Mouse (Mus musculus) cerebellum, postnatal 36 days (tissue): ENCODE data around the gene Pigq.
A peak's percentile ranks its signal among the peaks of the same experiment; 100 is the strongest.

Experiments
- DNase-seq, 2 experiments: peaks; one replicate each; pipeline ENCODE4 v3.0.0; 2021 to 2022; ENCODE audit warnings: mixed read lengths in 2 of 2

Pigq gene

GRCm38 (mm10) chr17:25880913-25881641 is 63.7 kb downstream of the Pigq start:
- DNase-seq, result no peak

- no peak for DNase-seq
These were observed 64.4 kb downstream of the Pigq start, which contains the start of gene Wfikkn1 for GRCm38 (mm10) chr17:25880196-25880910. TSS of gene Wfikkn1 (minus strand) at chr17:25880858.

- DNase-seq, result no peak
These were observed 65.0 kb downstream of the Pigq start for GRCm38 (mm10) chr17:25879750-25880149.

GRCm38 (mm10) chr17:25879261-25879660 is 65.5 kb downstream of the Pigq start:
- peak in 1 of 2 experiments; percentile 48 for DNase-seq

DNA sequence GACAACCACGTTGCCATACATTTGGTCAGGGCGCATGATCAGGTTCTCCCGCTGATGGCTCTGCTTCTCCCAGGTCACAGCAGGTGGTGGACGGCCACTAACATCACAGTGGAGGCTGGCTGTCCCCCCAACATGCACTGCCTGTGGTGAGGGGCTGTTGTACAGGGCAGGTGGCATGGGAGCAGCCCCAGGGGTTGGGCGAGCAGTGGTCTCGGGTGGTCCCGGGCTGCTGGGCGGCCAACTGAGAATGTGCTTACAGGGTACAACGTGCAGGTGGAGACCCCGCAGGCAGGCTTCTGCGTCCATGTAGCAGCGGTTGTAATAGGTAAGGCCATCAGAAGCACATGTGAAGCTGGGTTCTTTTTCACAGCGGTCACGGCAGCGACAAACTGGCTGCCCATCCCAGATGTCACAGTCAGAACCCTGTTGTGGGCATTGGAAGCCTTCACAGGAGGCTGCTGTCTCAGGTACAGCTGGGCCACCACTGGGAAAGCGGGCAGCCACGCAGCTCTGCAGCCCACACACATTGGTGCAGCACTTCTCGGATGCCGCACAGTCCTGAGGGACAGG is 66.0 kb downstream of the Pigq start:
- DNase-seq, result no peak

DNA sequence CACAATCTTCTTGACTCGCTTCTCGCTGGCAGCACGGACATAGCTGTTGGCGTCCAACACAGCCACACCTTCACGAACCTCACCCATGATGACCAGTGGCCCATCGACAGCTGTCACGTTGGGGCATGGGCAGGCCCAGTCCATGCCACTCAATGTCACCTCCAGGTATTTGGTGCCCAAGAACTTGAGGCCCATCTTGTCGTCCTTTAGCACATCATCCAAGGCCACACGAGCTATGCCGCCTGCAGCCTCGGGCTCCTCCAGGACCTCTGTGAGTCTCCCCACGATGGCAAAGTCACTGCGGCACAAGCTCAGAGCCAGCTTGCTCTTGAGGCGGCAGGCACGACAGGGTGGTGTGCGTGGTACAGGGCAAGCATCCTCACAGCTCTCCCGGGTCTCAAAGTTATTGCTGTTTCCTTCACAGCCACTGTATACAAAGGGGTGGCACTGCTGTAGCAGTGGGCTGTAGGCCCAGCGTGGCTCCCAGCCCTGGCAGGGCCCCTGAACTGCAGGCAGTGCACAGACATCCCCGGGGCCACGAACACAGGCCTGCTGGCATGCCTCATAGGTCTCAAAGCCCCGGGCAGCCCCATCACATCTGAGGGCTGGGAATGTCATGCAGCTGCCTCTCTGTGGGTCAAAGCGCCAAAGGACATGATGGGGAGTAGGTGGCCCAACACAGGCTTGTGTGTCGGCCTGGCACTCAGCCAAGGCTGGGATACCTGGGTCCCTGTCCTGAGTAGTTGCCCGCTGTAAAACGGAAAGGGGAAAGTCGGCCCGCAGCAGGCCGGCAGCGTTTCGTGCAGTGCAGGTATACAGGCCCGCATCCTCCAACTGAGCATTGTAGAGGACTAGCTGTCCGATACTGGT is 66.8 kb downstream of the Pigq start:
- no peak for DNase-seq

DNA sequence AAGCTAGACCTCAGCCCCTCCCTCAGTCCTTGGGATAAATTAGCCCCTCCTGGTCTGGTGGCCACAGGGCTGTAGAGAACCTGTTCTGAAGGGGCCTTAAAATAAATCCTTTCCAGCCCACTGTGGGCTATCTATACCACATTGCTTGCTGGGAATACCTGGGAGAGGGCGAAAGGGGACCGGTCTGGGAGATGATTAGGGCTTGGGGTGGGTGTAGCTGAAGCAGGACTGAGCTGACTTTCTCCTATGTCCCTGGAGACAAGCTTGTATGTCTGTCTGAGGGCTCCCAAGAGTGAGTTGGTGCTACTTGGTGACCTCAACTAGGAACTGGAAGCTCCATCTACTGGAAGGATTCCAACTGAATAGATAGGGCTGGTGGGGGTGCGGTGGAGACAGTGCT is 67.7 kb downstream of the Pigq start:
- DNase-seq, result no peak
